Mouse (Mus musculus): ENCODE data around the gene Gkap1.

DNA sequence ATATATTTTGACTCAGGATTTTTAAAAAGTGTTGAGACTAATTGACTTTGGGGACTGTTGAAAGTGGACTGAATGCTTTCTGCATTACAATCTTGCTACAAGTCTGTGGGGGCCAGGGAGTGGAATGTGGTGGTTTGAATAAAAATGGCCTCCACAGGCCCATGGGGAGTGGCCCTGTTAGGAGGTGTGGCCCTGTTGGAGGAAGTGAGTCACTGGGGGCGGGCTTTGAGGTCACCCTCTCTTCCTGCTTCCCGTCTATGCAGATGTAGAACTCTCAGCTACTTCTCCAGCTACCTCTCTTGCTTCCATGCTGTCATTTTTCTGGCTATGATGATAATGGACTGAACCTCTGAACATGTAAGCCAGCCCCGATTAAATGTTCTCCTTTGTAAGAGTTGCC lies 23.3 kb upstream of the Gkap1 start:
- no peak for TF ChIP-seq CTCF (conservative IDR thresholded peaks at IDR 0.05; ENCODE audit: low read length)
- TF ChIP-seq NANOG (IDR thresholded peaks at IDR 0.05; ENCODE audit: borderline replicate concordance, low read length) = no peak
- no peak for TF ChIP-seq POU5F1 (IDR thresholded peaks at IDR 0.05; ENCODE audit: borderline replicate concordance, low read length)

All from E14TG2a.4 (cell line).